Mouse (Mus musculus): ENCODE data around the gene Ehmt1.

Ehmt1 gene

GRCm38 (mm10) chr2:24912189-24912588 lies 7.2 kb downstream of the Ehmt1 start:
- in situ Hi-C loops (cut with MseI, MboI), result no loop called here

- in situ Hi-C loops (cut with MseI, MboI), result no loop called here
Measured at GRCm38 (mm10) chr2:24910481-24910880, 8.9 kb downstream of the Ehmt1 start.

- in situ Hi-C loops (cut with MseI, MboI), result no loop called here
Measured at GRCm38 (mm10) chr2:24905653-24906155, 13.7 kb downstream of the Ehmt1 start.

GRCm38 (mm10) chr2:24904823-24905652 lies 14.4 kb downstream of the Ehmt1 start:
- in situ Hi-C loops (cut with MseI, MboI), result no loop called here

- in situ Hi-C loops (cut with MseI, MboI), result no loop called here
Measured at GRCm38 (mm10) chr2:24902999-24903398, 16.4 kb downstream of the Ehmt1 start.

GRCm38 (mm10) chr2:24901055-24901454 lies 18.4 kb downstream of the Ehmt1 start:
- in situ Hi-C loops (cut with MseI, MboI), result no loop called here

- in situ Hi-C loops (cut with MseI, MboI), result no loop called here
Measured at GRCm38 (mm10) chr2:24899292-24899691, 20.1 kb downstream of the Ehmt1 start.

- in situ Hi-C loops (cut with MseI, MboI), result no loop called here
Measured at GRCm38 (mm10) chr2:24896761-24897160, 22.7 kb downstream of the Ehmt1 start.

- in situ Hi-C loops (cut with MseI, MboI), result no loop called here
Measured at GRCm38 (mm10) chr2:24894211-24894610, 25.2 kb downstream of the Ehmt1 start.

GRCm38 (mm10) chr2:24892318-24892717 lies 27.1 kb downstream of the Ehmt1 start:
- in situ Hi-C loops (cut with MseI, MboI), result no loop called here

GRCm38 (mm10) chr2:24890541-24891447 lies 28.6 kb downstream of the Ehmt1 start:
- in situ Hi-C loops (cut with MseI, MboI), result no loop called here

- in situ Hi-C loops (cut with MseI, MboI), result no loop called here
Measured at GRCm38 (mm10) chr2:24888895-24889294, 30.5 kb downstream of the Ehmt1 start.

GRCm38 (mm10) chr2:24880686-24881085 lies 38.7 kb downstream of the Ehmt1 start:
- in situ Hi-C loops (cut with MseI, MboI), result no loop called here

GRCm38 (mm10) chr2:24870952-24871351 lies 48.5 kb downstream of the Ehmt1 start:
- in situ Hi-C loops (cut with MseI, MboI), result loop anchor here in 1 of 2 experiments (10.0 kb wide), 1 partner anchor 964 kb away; no protein-coding TSS in a partner anchor

- in situ Hi-C loops (cut with MseI, MboI), result no loop called here
Measured at GRCm38 (mm10) chr2:24863010-24863409, 56.4 kb downstream of the Ehmt1 start.

- in situ Hi-C loops (cut with MseI, MboI), result no loop called here
Measured at GRCm38 (mm10) chr2:24852408-24852807, 67.0 kb downstream of the Ehmt1 start.

GRCm38 (mm10) chr2:24846557-24846956 lies 72.9 kb downstream of the Ehmt1 start:
- in situ Hi-C loops (cut with MseI, MboI), result no loop called here

GRCm38 (mm10) chr2:24845256-24845655 lies 74.2 kb downstream of the Ehmt1 start:
- in situ Hi-C loops (cut with MseI, MboI), result no loop called here

GRCm38 (mm10) chr2:24830614-24831013 lies 88.8 kb downstream of the Ehmt1 start:
- in situ Hi-C loops (cut with MseI, MboI), result no loop called here

- in situ Hi-C loops (cut with MseI, MboI), result no loop called here
Measured at GRCm38 (mm10) chr2:24809746-24810145, 109.7 kb downstream of the Ehmt1 start.

GRCm38 (mm10) chr2:24807691-24808090 lies 111.7 kb downstream of the Ehmt1 start:
- in situ Hi-C loops (cut with MseI, MboI), result no loop called here

- in situ Hi-C loops (cut with MseI, MboI), result no loop called here
Measured at GRCm38 (mm10) chr2:24807036-24807435, 112.4 kb downstream of the Ehmt1 start.

All from mouse trophoblast stem cell (cell line).